Mouse (Mus musculus) liver, embryonic 12.5 days (tissue): Measurements from ENCODE around the gene Tns1. TPM values are rescaled to one million over a fixed set of nuclear protein-coding genes. Genes with fewer than 3 reads are reported as not detected.
A peak's percentile ranks its signal among the peaks of the same experiment; 100 is the strongest.
"Not testable (repeated sequence)": the region's sequence is repeated elsewhere in the genome, so short reads cannot be mapped to it uniquely, and the experiment has no call there.

Experiments
- ATAC-seq: fragments of 200-750 bp; cut with Nextera tagmentation; 2 replicates; pipeline ENCODE4 v1.8.0; 2017; ENCODE audit warnings: moderate number of reproducible peaks, mild to moderate bottlenecking, moderate library complexity
- H3K27ac ChIP-seq: fragments of 300-500 bp; sonication (generic); 2 replicates; pipeline ENCODE4 v1.5.1; 2016; ENCODE audit warnings: mild to moderate bottlenecking
- H3K27me3 ChIP-seq: fragments of 300-500 bp; sonication (generic); replicated peaks from 2 replicates; pipeline ENCODE4 v1.6.1; 2016; ENCODE audit warnings: mild to moderate bottlenecking, moderate library complexity
- H3K36me3 ChIP-seq: fragments of 300-500 bp; sonication (generic); 2 replicates; pipeline ENCODE4 v1.6.1; 2016; ENCODE audit warnings: mild to moderate bottlenecking, moderate library complexity
- H3K4me1 ChIP-seq: fragments of 300-500 bp; sonication (generic); 2 replicates; pipeline ENCODE4 v1.6.1; 2016
- H3K4me2 ChIP-seq: fragments of 300-500 bp; sonication (generic); 2 replicates; pipeline ENCODE4 v1.6.1; 2016; ENCODE audit warnings: mild to moderate bottlenecking, moderate library complexity
- H3K4me3 ChIP-seq: fragments of 300-500 bp; sonication (generic); 2 replicates; pipeline ENCODE4 v1.5.1; 2016; ENCODE audit warnings: mild to moderate bottlenecking, moderate library complexity
- H3K9ac ChIP-seq: fragments of 300-500 bp; sonication (generic); 2 replicates; pipeline ENCODE4 v1.6.1; 2016; ENCODE audit warnings: mild to moderate bottlenecking, moderate library complexity
- H3K9me3 ChIP-seq: fragments of 300-500 bp; sonication (generic); replicated peaks from 2 replicates; pipeline ENCODE4 v1.6.1; 2016; ENCODE audit warnings: mild to moderate bottlenecking, moderate library complexity
- WGBS: fragments of 180-500 bp; shearing (Covaris S2); methylation state at CpG from one replicate; pipeline ENCODE4 v1.1.7; 2016; ENCODE audit not compliant: insufficient replicate concordance; 5-methylcytosine and 5-hydroxymethylcytosine counted together
- polyA plus RNA-seq: library from polyadenylated mRNA; unstranded; fragments of >200 nt; fragmentation: Nextera tagmentation; extraction: Ambion mirVana; gene quantifications from 2 replicates; pipeline ENCODE4 v1.2.1, GENCODE M21; 2016

Gene Tns1
- 13.1 and 16.1 TPM in 2 replicates for polyA plus RNA-seq

GRCm38 (mm10) chr1:74124021-74124981 lies at the start of gene Tns1:
Gene Tns1 (minus strand): TSS chr1:74124449.
- H3K4me3 ChIP-seq, result peak within 1 kb of the TSS; percentile 58
- no peaks in the 10 kb centered on the region for H3K36me3 ChIP-seq
- no peaks in the 10 kb centered on the region for H3K9me3 ChIP-seq
- H3K9ac ChIP-seq, result peak within 1 kb of the TSS; percentile 39; the same call in 1 of the 2 replicates
- H3K27me3 ChIP-seq, result peaks cover 74% of the 10 kb centered on the region
- peak; percentile 53 for ATAC-seq
- peak within 1 kb of the TSS; percentile 88 for H3K4me2 ChIP-seq
- peaks cover 14% of the 10 kb centered on the region for H3K4me1 ChIP-seq
- H3K27ac ChIP-seq, result no peak within 1 kb of the TSS
- 3% methylated on average over 70 of the region's 84 CpGs for WGBS

DNA sequence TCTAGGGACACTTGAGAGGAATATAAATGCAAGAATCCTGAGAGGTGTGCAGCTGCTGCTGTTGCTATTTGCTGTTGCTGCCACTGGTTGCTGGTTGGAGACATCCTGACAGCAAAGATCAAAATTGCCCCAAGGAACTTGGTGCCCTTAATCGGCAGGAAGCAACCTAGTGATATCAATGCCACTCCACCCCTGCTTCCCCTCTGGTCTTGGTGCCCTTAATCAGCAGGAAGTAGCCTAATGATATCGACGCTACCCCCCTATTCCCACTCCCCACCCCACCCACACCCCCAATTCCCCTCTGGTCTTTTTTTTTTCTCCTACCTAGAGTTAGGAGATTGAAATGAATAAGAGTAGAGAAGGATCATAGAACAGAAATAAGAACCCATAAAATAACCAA lies 48.5 kb upstream of the Tns1 start:
- H3K9me3 ChIP-seq, result no peaks in the 10 kb centered on the region
- no peak overlapping the region for H3K27ac ChIP-seq
- H3K27me3 ChIP-seq, result no peaks in the 10 kb centered on the region
- no peaks in the 10 kb centered on the region for H3K36me3 ChIP-seq
- H3K4me2 ChIP-seq, result no peak overlapping the region; the same call in 1 of the 2 replicates
- 8% methylated on average over 3 of the region's 3 CpGs for WGBS
- H3K4me3 ChIP-seq, result no peak overlapping the region
- ATAC-seq, result no peak
- no peak overlapping the region for H3K9ac ChIP-seq
- H3K4me1 ChIP-seq, result peaks cover 7% of the 10 kb centered on the region; the same call in 1 of the 2 replicates

GRCm38 (mm10) chr1:74169721-74170120 lies 45.5 kb upstream of the Tns1 start:
- no peaks in the 10 kb centered on the region for H3K27me3 ChIP-seq
- no peak overlapping the region for H3K9ac ChIP-seq
- no peak overlapping the region for H3K4me3 ChIP-seq
- H3K4me2 ChIP-seq, result no peak overlapping the region
- no peaks in the 10 kb centered on the region for H3K9me3 ChIP-seq
- 71% methylated on average over 3 of the region's 3 CpGs for WGBS
- H3K27ac ChIP-seq, result no peak overlapping the region
- no peaks in the 10 kb centered on the region for H3K36me3 ChIP-seq
- peaks cover 10% of the 10 kb centered on the region; the same call in 1 of the 2 replicates for H3K4me1 ChIP-seq
- no peak for ATAC-seq

- H3K4me2 ChIP-seq, result no peak overlapping the region
- WGBS, result 59% methylated on average over 5 of the region's 5 CpGs
- H3K9me3 ChIP-seq, result no peaks in the 10 kb centered on the region
- no peak for ATAC-seq
- no peaks in the 10 kb centered on the region for H3K36me3 ChIP-seq
- no peak overlapping the region for H3K4me3 ChIP-seq
- H3K9ac ChIP-seq, result no peak overlapping the region
- H3K27me3 ChIP-seq, result peaks cover 7% of the 10 kb centered on the region; the same call in 1 of the 2 replicates
- no peak overlapping the region for H3K27ac ChIP-seq
- H3K4me1 ChIP-seq, result 0 out of 2 replicates have a peak, but pooled peaks cover 5% of the 10 kb centered on the region
These were observed 42.9 kb upstream of the Tns1 start for GRCm38 (mm10) chr1:74167136-74167535.

GRCm38 (mm10) chr1:74160036-74160435 lies 35.8 kb upstream of the Tns1 start:
- Histone ChIP-seq H3K4me1 (peaks cover 11% of the 10 kb centered on the region), H3K4me3 (no peak overlapping the region), H3K27ac (no peak overlapping the region), H3K9ac (no peak overlapping the region), H3K27me3 (peaks cover 7% of the 10 kb centered on the region; the same call in 1 of the 2 replicates), H3K4me2 (no peak overlapping the region), H3K36me3 (no peaks in the 10 kb centered on the region), H3K9me3 (no peaks in the 10 kb centered on the region)
- 42% methylated on average over 2 of the region's 2 CpGs for WGBS
- ATAC-seq, result no peak

DNA sequence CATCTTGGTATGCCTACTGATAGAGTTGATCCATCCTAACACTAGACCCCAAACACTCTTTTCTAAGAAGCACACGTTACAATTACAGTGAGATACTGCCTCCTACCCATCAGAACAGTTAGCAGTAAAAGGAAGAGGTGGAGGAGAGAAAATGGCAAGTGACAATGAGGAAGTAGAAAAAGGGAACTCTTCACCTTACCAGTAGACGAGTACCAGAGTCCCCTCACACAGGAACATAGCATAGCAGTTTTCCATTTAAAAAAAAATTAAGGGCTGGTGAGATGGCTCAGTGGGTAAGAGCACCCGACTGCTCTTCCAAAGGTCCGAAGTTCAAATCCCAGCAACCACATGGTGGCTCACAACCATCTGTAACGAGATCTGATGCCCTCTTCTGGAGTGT lies 35.4 kb upstream of the Tns1 start:
- ATAC-seq, H3K9ac ChIP-seq, H3K27me3 ChIP-seq, H3K36me3 ChIP-seq, H3K9me3 ChIP-seq, H3K4me2 ChIP-seq, H3K4me3 ChIP-seq, H3K27ac ChIP-seq: not testable (repeated sequence)
- WGBS, result 46% methylated on average over 5 of the region's 5 CpGs
- peaks cover 11% of the 10 kb centered on the region for H3K4me1 ChIP-seq

DNA sequence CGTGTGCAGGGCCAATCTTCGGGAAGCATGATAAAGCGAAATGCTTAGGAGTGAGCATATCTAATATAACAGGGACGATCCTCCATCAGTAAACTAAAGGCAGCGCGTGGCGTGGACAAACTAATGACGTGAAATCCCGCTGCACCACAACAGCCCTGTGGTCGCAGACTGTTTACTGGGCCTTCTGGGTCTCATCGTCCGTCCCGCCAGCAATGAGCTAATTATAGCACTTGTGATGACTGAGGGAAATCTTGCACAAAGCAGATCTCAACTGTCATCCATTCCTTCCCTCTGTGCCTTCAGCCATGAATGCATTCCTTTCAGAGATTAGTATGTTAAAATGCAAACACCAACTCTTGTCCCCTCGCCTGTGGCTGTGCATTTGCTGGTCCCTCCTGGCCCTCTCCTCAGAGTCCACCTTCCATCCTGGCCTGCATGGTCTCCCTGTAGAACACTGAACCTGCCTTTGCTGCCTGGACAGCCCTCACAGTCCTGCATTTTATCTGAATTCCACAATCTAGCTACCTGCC lies 32.2 kb upstream of the Tns1 start:
- no peak overlapping the region for H3K9ac ChIP-seq
- H3K4me2 ChIP-seq, result no peak overlapping the region; the same call in 1 of the 2 replicates
- 29% methylated on average over 14 of the region's 14 CpGs for WGBS
- H3K27ac ChIP-seq, result no peak overlapping the region
- no peaks in the 10 kb centered on the region for H3K36me3 ChIP-seq
- peaks cover 4% of the 10 kb centered on the region; the same call in 1 of the 2 replicates for H3K27me3 ChIP-seq
- H3K9me3 ChIP-seq, result no peaks in the 10 kb centered on the region
- no peak overlapping the region for H3K4me3 ChIP-seq
- ATAC-seq, result no peak
- peaks cover 20% of the 10 kb centered on the region for H3K4me1 ChIP-seq

GRCm38 (mm10) chr1:74155435-74156012 lies 31.3 kb upstream of the Tns1 start:
- no peak overlapping the region for H3K4me3 ChIP-seq
- peaks cover 4% of the 10 kb centered on the region; the same call in 1 of the 2 replicates for H3K27me3 ChIP-seq
- no peak overlapping the region for H3K9ac ChIP-seq
- no peak for ATAC-seq
- 42% methylated on average over 6 of the region's 6 CpGs for WGBS
- H3K36me3 ChIP-seq, result no peaks in the 10 kb centered on the region
- no peak overlapping the region for H3K4me2 ChIP-seq
- no peak overlapping the region for H3K27ac ChIP-seq
- H3K9me3 ChIP-seq, result no peaks in the 10 kb centered on the region
- H3K4me1 ChIP-seq, result peaks cover 30% of the 10 kb centered on the region

DNA sequence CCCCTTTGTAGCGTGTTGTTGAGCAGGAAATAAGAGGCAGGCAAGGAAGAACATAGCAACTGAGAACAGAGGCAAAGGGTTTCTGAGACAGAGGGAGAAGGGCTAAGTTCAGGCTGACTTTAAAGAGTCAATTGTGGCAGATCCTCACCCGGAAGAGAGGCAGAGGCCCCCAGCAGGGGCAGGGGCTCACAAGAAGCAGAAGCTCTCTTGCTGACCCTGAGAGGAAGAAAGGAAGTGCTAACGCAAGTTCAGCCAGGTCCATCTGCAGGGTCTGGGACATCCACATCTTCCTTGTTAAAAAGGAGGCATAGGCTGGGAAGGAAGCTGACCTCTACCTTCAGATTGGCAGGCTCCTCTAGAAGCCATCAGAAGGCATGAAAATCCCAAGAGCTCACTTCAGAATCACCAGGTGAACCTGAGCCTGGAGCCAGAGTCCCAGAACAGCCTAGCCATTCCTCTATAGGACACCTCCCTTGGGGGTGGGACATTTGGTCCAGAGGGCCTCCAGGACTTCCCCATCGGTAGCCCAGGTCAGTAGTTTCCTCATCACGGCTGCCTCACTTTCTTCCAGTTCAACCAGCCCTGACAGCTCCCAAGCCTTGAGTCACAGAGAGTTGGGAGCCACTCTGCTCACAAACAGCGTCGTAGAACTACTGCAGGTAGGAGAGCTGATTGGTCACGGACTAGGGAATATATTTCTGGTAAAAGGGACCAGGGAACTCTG lies 29.4 kb upstream of the Tns1 start, which contains the start of gene Cxcr2:
Gene Cxcr2, plus strand, starts transcription at position 529 of the 724 bp plus-strand sequence.
- no peak for ATAC-seq
- Histone ChIP-seq H3K4me3 (no peak within 1 kb of the TSS), H3K4me1 (peaks cover 40% of the 10 kb centered on the region), H3K4me2 (0 out of 2 replicates have a peak within 1 kb of the TSS, but pooled peaks have one; percentile 11), H3K27me3 (peaks cover 4% of the 10 kb centered on the region; the same call in 1 of the 2 replicates), H3K27ac (no peak within 1 kb of the TSS), H3K9me3 (no peaks in the 10 kb centered on the region), H3K9ac (no peak within 1 kb of the TSS), H3K36me3 (no peaks in the 10 kb centered on the region)
- WGBS, result 33% methylated on average over 8 of the region's 8 CpGs

DNA sequence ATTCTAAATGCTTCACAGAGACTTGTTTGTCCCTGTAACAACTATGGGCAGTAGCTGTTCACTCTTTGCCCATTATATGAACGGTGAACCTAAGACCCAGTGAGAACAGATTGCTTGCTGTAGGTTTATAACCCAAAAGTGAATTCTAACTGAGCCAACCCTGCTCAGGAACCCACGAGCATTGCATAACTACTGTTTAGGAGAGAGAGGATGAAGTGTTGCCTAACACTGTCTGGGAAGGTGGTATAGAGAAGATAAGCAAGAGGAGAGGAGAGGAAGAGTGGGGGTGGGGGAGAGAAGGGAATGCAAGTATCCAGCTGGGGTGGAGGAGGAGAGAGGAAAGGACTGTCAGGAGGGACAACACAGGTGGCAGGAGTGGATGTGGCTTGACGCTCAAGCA lies 26.8 kb upstream of the Tns1 start:
- no peaks in the 10 kb centered on the region for H3K9me3 ChIP-seq
- ATAC-seq, result no peak
- peaks cover 4% of the 10 kb centered on the region; the same call in 1 of the 2 replicates for H3K27me3 ChIP-seq
- H3K27ac ChIP-seq, result no peak overlapping the region
- WGBS, result 18% methylated on average over 3 of the region's 3 CpGs
- H3K4me1 ChIP-seq, result peaks cover 53% of the 10 kb centered on the region
- no peak overlapping the region for H3K4me2 ChIP-seq
- H3K4me3 ChIP-seq, result no peak overlapping the region
- no peaks in the 10 kb centered on the region for H3K36me3 ChIP-seq
- no peak overlapping the region for H3K9ac ChIP-seq

GRCm38 (mm10) chr1:74150101-74150500 lies 25.9 kb upstream of the Tns1 start:
- no peak for ATAC-seq
- 61% methylated on average over 3 of the region's 3 CpGs for WGBS
- Histone ChIP-seq H3K9ac (no peak overlapping the region), H3K9me3 (no peaks in the 10 kb centered on the region), H3K27me3 (peaks cover 4% of the 10 kb centered on the region; the same call in 1 of the 2 replicates), H3K4me1 (peaks cover 55% of the 10 kb centered on the region), H3K4me2 (no peak overlapping the region), H3K36me3 (no peaks in the 10 kb centered on the region), H3K4me3 (no peak overlapping the region), H3K27ac (no peak overlapping the region)
